Mouse (Mus musculus): ENCODE measurements around the gene Pcmt1. TPM values are rescaled to one million over a fixed set of nuclear protein-coding genes. Genes with fewer than 3 reads are reported as not detected.

The Pcmt1 gene
- total RNA-seq, 2 experiments from 2014 or later: 151 to 162 TPM

GRCm38 (mm10) chr10:7681343-7682025, 548 bp upstream of the Pcmt1 start:
- Histone ChIP-seq H3K27ac (peak overlapping the region; percentile 99), H3K4me3 (peak overlapping the region; percentile 61)
- DNase-seq (ENCODE audit: low spot score in 2 of 2): peak; percentile 23 to 59
- TF ChIP-seq CTCF (conservative IDR thresholded peaks at IDR 0.05): peak; percentile 70

GRCm38 (mm10) chr10:7673673-7674072, 7.3 kb downstream of the Pcmt1 start:
- H3K4me3 ChIP-seq: no peak overlapping the region
- peak; percentile 73 for TF ChIP-seq CTCF (conservative IDR thresholded peaks at IDR 0.05)
- DNase-seq (ENCODE audit: low spot score in 2 of 2): no peak
- H3K27ac ChIP-seq: no peak overlapping the region

- no peak for TF ChIP-seq CTCF (conservative IDR thresholded peaks at IDR 0.05)
- Histone ChIP-seq H3K27ac (peak within 1 kb of the TSS; percentile 61; the same call in 1 of the 2 replicates), H3K4me3 (peak within 1 kb of the TSS; percentile 62)
- DNase-seq (ENCODE audit: low spot score in 2 of 2): peak; percentile 81 to 87
Observed at GRCm38 (mm10) chr10:7667342-7667802, 13.6 kb downstream of the Pcmt1 start, which contains the start of gene Nup43. Gene Nup43, plus strand, starts transcription at chr10:7667503.

GRCm38 (mm10) chr10:7664889-7665288, 16.0 kb downstream of the Pcmt1 start:
- Histone ChIP-seq H3K4me3 (no peak overlapping the region), H3K27ac (no peak overlapping the region)
- no peak for DNase-seq (ENCODE audit: low spot score in 2 of 2)
- no peak for TF ChIP-seq CTCF (conservative IDR thresholded peaks at IDR 0.05)

GRCm38 (mm10) chr10:7664027-7664526, 16.9 kb downstream of the Pcmt1 start:
- DNase-seq (ENCODE audit: low spot score in 2 of 2): no peak
- Histone ChIP-seq H3K4me3 (peak overlapping the region; percentile 72), H3K27ac (peak overlapping the region; percentile 99)
- TF ChIP-seq CTCF (conservative IDR thresholded peaks at IDR 0.05): no peak

GRCm38 (mm10) chr10:7663159-7664026, 17.5 kb downstream of the Pcmt1 start:
- TF ChIP-seq CTCF (conservative IDR thresholded peaks at IDR 0.05): no peak
- peak; percentile 88 to 91 for DNase-seq (ENCODE audit: low spot score in 2 of 2)
- Histone ChIP-seq H3K27ac (peak overlapping the region; percentile 99), H3K4me3 (peak overlapping the region; percentile 72)

GRCm38 (mm10) chr10:7662471-7663141, 18.3 kb downstream of the Pcmt1 start:
- H3K27ac ChIP-seq: peak overlapping the region; percentile 99
- peak; percentile 22 to 23 for DNase-seq (ENCODE audit: low spot score in 2 of 2)
- TF ChIP-seq CTCF (conservative IDR thresholded peaks at IDR 0.05): 0 out of 2 replicates have a peak, but pooled peaks have one; percentile 3
- peak overlapping the region; percentile 72 for H3K4me3 ChIP-seq

- no peak overlapping the region for H3K4me3 ChIP-seq
- no peak overlapping the region for H3K27ac ChIP-seq
- no peak for DNase-seq (ENCODE audit: low spot score in 2 of 2)
- TF ChIP-seq CTCF (conservative IDR thresholded peaks at IDR 0.05): no peak
Observed at GRCm38 (mm10) chr10:7651057-7651456, 29.9 kb downstream of the Pcmt1 start.

- Histone ChIP-seq H3K27ac (no peak overlapping the region), H3K4me3 (no peak overlapping the region)
- no peak for TF ChIP-seq CTCF (conservative IDR thresholded peaks at IDR 0.05)
- no peak for DNase-seq (ENCODE audit: low spot score in 2 of 2)
Observed at GRCm38 (mm10) chr10:7649059-7649458, 31.9 kb downstream of the Pcmt1 start.

- no peak for TF ChIP-seq CTCF (conservative IDR thresholded peaks at IDR 0.05)
- H3K27ac ChIP-seq: no peak overlapping the region
- no peak for DNase-seq (ENCODE audit: low spot score in 2 of 2)
- H3K4me3 ChIP-seq: no peak overlapping the region
Observed at GRCm38 (mm10) chr10:7645911-7646310, 35.0 kb downstream of the Pcmt1 start.

GRCm38 (mm10) chr10:7640366-7640765, 40.6 kb downstream of the Pcmt1 start:
- no peak for TF ChIP-seq CTCF (conservative IDR thresholded peaks at IDR 0.05)
- no peak overlapping the region for H3K4me3 ChIP-seq
- DNase-seq (ENCODE audit: low spot score in 2 of 2): no peak
- no peak overlapping the region for H3K27ac ChIP-seq

- DNase-seq (ENCODE audit: low spot score in 2 of 2): no peak
- TF ChIP-seq CTCF (conservative IDR thresholded peaks at IDR 0.05): no peak
- Histone ChIP-seq H3K27ac (no peak overlapping the region), H3K4me3 (no peak overlapping the region)
Observed at GRCm38 (mm10) chr10:7630951-7631720, 49.8 kb downstream of the Pcmt1 start.

Measured in layer of hippocampus, adult 2 months (tissue).